Mouse (Mus musculus): Measurements from ENCODE around the gene Ephb2.

- TF ChIP-seq CTCF (IDR thresholded peaks at IDR 0.05; ENCODE audit: low read depth) (no peak), EP300 (IDR thresholded peaks at IDR 0.05; ENCODE audit: low read depth) (no peak)
Observed at GRCm38 (mm10) chr4:136750578-136751338, 85.0 kb downstream of the Ephb2 start.
